Mouse (Mus musculus) right cerebral cortex, postnatal 14 days (tissue): Measurements from ENCODE around the gene 1700019A02Rik.

Experiments
- DNase-seq: peaks from one replicate; pipeline ENCODE4 v3.0.0; 2022

The 1700019A02Rik gene

GRCm38 (mm10) chr1:53187536-53187935 is at the start of gene 1700019A02Rik:
1700019A02Rik (minus strand) TSS chr1:53187636.
- no peak for DNase-seq

- no peak for DNase-seq
Observed at GRCm38 (mm10) chr1:53226063-53226462, 38.6 kb upstream of the 1700019A02Rik start.

DNA sequence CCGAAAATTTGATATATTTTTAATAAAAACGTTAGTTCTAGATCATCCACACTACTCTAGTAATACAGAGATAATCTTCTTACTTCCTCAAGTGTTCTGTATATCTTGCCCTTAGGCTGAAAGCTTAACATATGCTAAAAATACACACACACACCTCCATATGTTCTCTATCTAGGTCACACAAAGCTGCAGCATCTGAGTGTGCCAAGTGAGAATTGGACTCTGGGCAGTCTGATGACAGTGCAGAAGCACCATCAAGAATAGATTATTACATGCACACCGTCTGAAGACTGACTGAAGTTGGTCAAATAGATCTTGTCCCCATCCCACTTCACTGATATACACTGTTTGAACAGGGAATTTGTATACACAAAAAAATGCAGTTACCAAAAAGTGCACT is 38.2 kb upstream of the 1700019A02Rik start:
- no peak for DNase-seq

DNA sequence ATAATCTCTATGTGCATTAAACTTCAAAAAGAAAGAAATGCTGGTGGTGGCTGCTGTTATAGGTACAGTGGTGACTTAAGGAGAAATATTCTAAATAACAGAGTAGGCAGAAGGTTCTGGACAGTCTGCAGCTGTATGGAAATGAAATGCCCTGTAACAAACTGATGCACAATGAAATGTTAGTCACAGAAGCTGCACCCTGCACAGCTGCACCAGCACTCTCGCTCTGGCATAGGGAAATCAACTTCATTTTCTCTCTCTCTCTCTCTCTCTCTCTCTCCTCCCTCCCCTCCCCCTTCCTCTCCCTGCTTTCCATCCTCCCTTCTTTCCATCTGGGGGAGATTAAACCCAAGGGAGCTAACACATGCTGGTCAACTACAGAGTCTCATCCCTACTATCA is 37.3 kb upstream of the 1700019A02Rik start:
- no peak for DNase-seq

- DNase-seq: no peak
Observed at GRCm38 (mm10) chr1:53210136-53210535, 22.7 kb upstream of the 1700019A02Rik start.

GRCm38 (mm10) chr1:53203902-53204301 is 16.5 kb upstream of the 1700019A02Rik start:
- DNase-seq: no peak

DNA sequence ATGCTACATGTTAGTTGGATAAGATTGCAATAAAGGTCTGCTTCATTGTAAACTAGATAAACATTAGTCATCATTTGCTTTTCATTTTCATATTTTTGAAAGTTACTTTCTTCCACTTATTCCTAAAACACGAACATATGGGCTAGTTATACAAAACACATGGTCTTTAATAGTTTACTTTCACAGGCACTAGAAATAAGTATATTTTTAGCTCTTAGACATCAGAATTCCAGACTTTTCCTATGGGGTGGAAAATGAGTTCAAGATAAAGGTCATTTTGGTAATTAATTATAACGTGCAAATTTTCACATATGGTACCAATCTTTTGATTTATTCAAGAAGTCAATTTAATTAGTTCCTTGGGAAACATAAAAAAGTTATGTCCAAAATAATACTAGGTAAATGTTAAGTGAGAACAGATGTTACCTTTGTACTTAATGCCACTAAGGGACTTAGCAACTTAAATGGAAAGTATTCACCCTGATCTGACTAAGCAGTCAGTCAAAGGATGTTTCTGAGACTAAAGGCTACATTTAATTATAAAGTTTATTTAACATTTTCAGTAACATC is 14.3 kb upstream of the 1700019A02Rik start:
- no peak for DNase-seq

DNA sequence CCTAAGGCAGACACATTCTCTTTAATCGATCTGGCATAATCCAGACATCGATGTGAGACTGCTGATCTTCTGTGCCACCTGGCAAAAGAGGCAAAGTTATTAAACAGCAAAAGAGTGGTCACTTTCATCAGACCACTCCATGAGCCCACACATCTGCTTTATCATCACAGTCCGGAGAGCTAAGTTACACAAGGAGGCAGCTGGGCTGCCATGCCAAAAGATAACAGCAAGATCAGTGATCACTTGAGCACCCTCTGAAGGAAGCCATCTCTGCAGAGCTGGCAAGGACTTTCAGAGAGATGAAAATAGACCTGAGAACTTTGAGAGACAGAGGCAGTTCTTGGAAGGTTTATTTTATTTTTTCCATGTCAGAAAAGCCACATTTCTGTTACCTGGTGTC is 7.1 kb upstream of the 1700019A02Rik start:
- DNase-seq: no peak

- DNase-seq: no peak
Observed at GRCm38 (mm10) chr1:53191234-53191633, 3.8 kb upstream of the 1700019A02Rik start.

DNA sequence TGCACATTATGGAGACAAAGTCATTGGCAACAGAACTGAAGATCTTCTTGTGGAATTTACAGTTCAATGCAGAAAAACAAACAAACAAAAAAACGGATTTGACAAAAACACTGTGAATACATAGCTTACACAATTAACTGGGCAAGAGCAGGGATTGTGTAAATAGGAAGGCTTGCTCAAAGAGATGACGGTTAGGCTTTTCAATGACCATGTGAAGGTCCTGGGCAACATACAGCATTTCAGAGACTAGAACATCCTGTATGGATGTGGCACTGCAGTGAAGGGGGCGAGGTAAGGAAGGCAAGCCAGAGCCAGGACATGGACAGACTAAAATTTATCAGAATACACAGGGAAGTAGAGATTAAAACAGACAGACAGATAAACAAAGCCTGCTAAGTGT is 2.2 kb upstream of the 1700019A02Rik start:
- DNase-seq: no peak

GRCm38 (mm10) chr1:53186301-53186700 is 1.1 kb downstream of the 1700019A02Rik start:
- no peak for DNase-seq

- no peak for DNase-seq
Observed at GRCm38 (mm10) chr1:53157715-53158114, 29.7 kb downstream of the 1700019A02Rik start.

DNA sequence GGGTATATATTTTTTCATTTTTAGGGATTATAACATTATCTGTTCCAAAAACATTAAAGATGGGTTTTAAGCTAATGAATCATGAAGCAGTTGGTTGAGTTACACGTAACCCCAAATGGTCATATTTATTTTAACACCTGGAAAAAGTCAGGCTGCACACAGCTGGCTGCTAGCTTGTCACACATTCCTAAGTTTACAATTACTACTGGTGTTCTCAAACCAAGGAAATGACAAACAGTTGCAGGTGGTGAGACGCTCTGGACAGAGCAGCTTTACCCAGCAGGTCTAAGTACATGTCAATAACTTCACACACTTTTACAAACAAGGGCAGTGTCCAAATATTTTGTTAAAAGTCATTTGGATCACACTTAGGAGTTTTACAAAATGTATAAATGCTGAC is 64.4 kb downstream of the 1700019A02Rik start:
- DNase-seq: no peak

DNA sequence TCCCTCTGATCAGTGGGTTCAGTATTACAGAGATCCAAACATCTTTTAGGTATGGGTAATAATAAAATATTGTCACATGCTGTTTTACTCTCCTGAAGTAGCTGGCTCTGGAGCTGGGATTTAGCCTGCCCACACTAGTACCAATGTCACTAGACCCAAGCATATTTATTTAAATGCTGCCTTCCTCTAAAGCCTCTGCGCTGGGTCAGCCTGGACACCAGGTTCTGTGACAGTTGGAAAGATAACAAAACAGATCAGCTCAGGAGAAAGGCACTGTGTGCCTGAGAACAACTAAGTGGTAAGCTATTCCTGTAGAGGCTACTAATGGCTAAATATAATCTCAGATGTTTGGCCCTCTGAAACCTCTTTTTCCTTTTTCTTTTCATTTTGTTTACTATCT is 76.9 kb downstream of the 1700019A02Rik start:
- no peak for DNase-seq
